Mouse (Mus musculus) adrenal gland, postnatal 25 days (tissue): ENCODE data around the gene Pgr15l. TPM values are rescaled to one million over a fixed set of nuclear protein-coding genes. Genes with fewer than 3 reads are reported as not detected.

ENCODE experiments used
- DNase-seq: peaks from one replicate; pipeline ENCODE4 v3.0.0; 2021; ENCODE audit warnings: mixed read lengths
- long read RNA-seq: library from polyadenylated mRNA; stranded (forward); transcript quantifications from one replicate; pipeline ENCODE4 v2.0.0, GENCODE M21; 2021
- total RNA-seq: library from RNA; stranded (reverse); gene quantifications from 2 replicates; pipeline ENCODE4 v1.2.3, GENCODE M21; 2021

Gene Pgr15l
- not detected in 2 replicates for total RNA-seq
- long read RNA-seq, result 0 reads

GRCm38 (mm10) chrX:97072369-97072768, at the start of gene Pgr15l:
Pgr15l (plus strand) TSS chrX:97072596.
- DNase-seq, result peak; percentile 9

- no peak for DNase-seq
These were observed 44.9 kb upstream of the Pgr15l start for GRCm38 (mm10) chrX:97027540-97027939.

- DNase-seq, result peak; percentile 3
These were observed 2.6 kb upstream of the Pgr15l start for GRCm38 (mm10) chrX:97069816-97070215.
